Mouse (Mus musculus) small intestine, adult 2 months (tissue): Measurements from ENCODE around the gene Asna1.

ENCODE experiments used
- CTCF ChIP-seq: fragments of 200-500 bp; IDR thresholded peaks from 2 replicates; pipeline ENCODE4 v1.5.1; 2012; ENCODE audit warnings: low read depth, mild to moderate bottlenecking, control low read depth, inconsistent platforms, low read length, moderate library complexity, mixed read lengths; ENCODE audit not compliant: insufficient replicate concordance, insufficient read length; ENCODE audit errors: extremely low read depth
- POLR2A ChIP-seq: fragments of 200-500 bp; IDR thresholded peaks from 2 replicates; pipeline ENCODE4 v1.6.1; 2012; ENCODE audit warnings: low read depth, mild to moderate bottlenecking, control low read depth, inconsistent platforms, low read length, moderate library complexity

- TF ChIP-seq POLR2A (no peak), CTCF (no peak)
These were observed 47.4 kb upstream of the Asna1 start for GRCm38 (mm10) chr8:85072364-85072929.
